In the genomic region with DNA sequence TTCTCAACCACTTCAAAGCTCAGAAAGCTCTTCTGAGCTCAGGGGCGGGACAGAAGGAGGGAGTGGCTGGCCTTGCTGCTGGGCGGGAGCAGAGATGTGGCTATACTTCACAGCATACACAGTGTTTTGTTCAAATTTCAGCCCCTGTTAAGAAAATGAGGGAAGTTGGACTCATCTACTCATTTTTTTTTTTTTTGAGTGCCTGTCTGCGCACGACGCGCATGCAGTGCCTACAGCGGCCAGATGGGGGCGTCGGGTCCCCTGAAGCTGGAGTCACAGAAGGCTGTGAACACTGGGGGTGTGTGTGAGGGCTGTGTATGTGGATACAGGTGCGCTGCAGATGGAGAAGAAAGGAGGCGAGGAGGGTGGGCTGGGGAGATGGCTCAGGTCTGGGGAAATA, we compare ENCODE assay signal across 8 mouse cellular contexts. TPM values are rescaled to one million over a fixed set of nuclear protein-coding genes. Genes with fewer than 3 reads are reported as not detected.
DNase-seq lines count a peak whose midpoint lies in the region; ATAC-seq and TF ChIP-seq lines count a peak whose summit lies in the region.

No protein-coding gene starts in this region.

- 4% methylated on average over 11 of the region's 11 CpGs for WGBS in embryonic facial prominence, embryonic 14.5 days
- WGBS in heart, embryonic 13.5 days, result 5% methylated on average over 11 of the region's 11 CpGs
- WGBS in kidney, postnatal 0 days, result 5% methylated on average over 11 of the region's 11 CpGs
- WGBS in liver, embryonic 12.5 days (ENCODE audit: insufficient replicate concordance), result under 1% methylated on average over 11 of the region's 11 CpGs
- 4% methylated on average over 11 of the region's 11 CpGs for WGBS in stomach, embryonic 14.5 days

- peak overlapping the region; percentile 99 for H3K27ac ChIP-seq in embryonic facial prominence, embryonic 14.5 days (replicated peaks; ENCODE audit: low read depth, low read length)
- peak overlapping the region; percentile 95 for H3K27ac ChIP-seq in heart, embryonic 13.5 days (replicated peaks)
- H3K27ac ChIP-seq in kidney, postnatal 0 days, result peak overlapping the region; percentile 98
- H3K27ac ChIP-seq in liver, embryonic 12.5 days, result peak overlapping the region; percentile 99
- peak overlapping the region; percentile 98 for H3K27ac ChIP-seq in stomach, embryonic 14.5 days (ENCODE audit: low read length)

- peak overlapping the region; percentile 97 for H3K4me2 ChIP-seq in embryonic facial prominence, embryonic 14.5 days (ENCODE audit: low read depth, low read length)
- H3K4me2 ChIP-seq in heart, embryonic 13.5 days, result peak overlapping the region; percentile 96
- peak overlapping the region; percentile 87 for H3K4me2 ChIP-seq in kidney, postnatal 0 days (ENCODE audit: low read length)
- peak overlapping the region; percentile 87 for H3K4me2 ChIP-seq in liver, embryonic 12.5 days
- H3K4me2 ChIP-seq in stomach, embryonic 14.5 days (replicated peaks; ENCODE audit: low read depth, low read length), result peak overlapping the region; percentile 53

- peaks cover 43% of the 10 kb centered on the region for H3K4me1 ChIP-seq in embryonic facial prominence, embryonic 14.5 days (ENCODE audit: control insufficient read depth, insufficient read depth, low read length)
- H3K4me1 ChIP-seq in heart, embryonic 13.5 days, result peaks cover 59% of the 10 kb centered on the region
- peaks cover 41% of the 10 kb centered on the region for H3K4me1 ChIP-seq in kidney, postnatal 0 days (replicated peaks; ENCODE audit: insufficient read depth, low read length)
- peaks cover 67% of the 10 kb centered on the region for H3K4me1 ChIP-seq in liver, embryonic 12.5 days
- peaks cover 44% of the 10 kb centered on the region for H3K4me1 ChIP-seq in stomach, embryonic 14.5 days (ENCODE audit: control insufficient read depth, insufficient read depth, low read length)

- H3K9ac ChIP-seq in embryonic facial prominence, embryonic 14.5 days (ENCODE audit: low read depth, low read length), result peak overlapping the region; percentile 86; the same call in 1 of the 2 replicates
- H3K9ac ChIP-seq in heart, embryonic 13.5 days, result peak overlapping the region; percentile 94
- H3K9ac ChIP-seq in kidney, postnatal 0 days (ENCODE audit: low read depth, low read length), result no peak overlapping the region
- H3K9ac ChIP-seq in liver, embryonic 12.5 days, result peak overlapping the region; percentile 76
- no peak overlapping the region for H3K9ac ChIP-seq in stomach, embryonic 14.5 days (replicated peaks; ENCODE audit: low read depth, low read length)

- peak; percentile 85 for TF ChIP-seq CTCF in kidney, postnatal 0 days (IDR thresholded peaks at IDR 0.05; ENCODE audit: low read depth)

- 0 out of 2 replicates have a peak, but pooled peaks cover 5% of the 10 kb centered on the region for H3K9me3 ChIP-seq in embryonic facial prominence, embryonic 14.5 days (ENCODE audit: control insufficient read depth, low read length)
- no peaks in the 10 kb centered on the region for H3K9me3 ChIP-seq in heart, embryonic 13.5 days
- H3K9me3 ChIP-seq in kidney, postnatal 0 days (replicated peaks; ENCODE audit: low read length), result no peaks in the 10 kb centered on the region
- peaks cover 3% of the 10 kb centered on the region for H3K9me3 ChIP-seq in liver, embryonic 12.5 days (replicated peaks)
- peaks cover 7% of the 10 kb centered on the region; the same call in 1 of the 2 replicates for H3K9me3 ChIP-seq in stomach, embryonic 14.5 days (ENCODE audit: control insufficient read depth, low read depth, low read length)

- ATAC-seq in embryonic facial prominence, embryonic 14.5 days (ENCODE audit: low read depth), result no peak
- ATAC-seq in heart, embryonic 13.5 days (ENCODE audit: extremely low read depth, insufficient number of reproducible peaks, low FRiP score, low TSS enrichment), result no peak
- no peak for ATAC-seq in kidney, postnatal 0 days (replicated peaks; ENCODE audit: low FRiP score, low read depth)
- ATAC-seq in liver, embryonic 12.5 days, result no peak
- no peak for ATAC-seq in stomach, embryonic 14.5 days (ENCODE audit: insufficient number of reproducible peaks, insufficient read depth, low FRiP score, low read depth)

- H3K36me3 ChIP-seq in embryonic facial prominence, embryonic 14.5 days (ENCODE audit: control insufficient read depth, insufficient read depth, low read length), result peaks cover 13% of the 10 kb centered on the region
- H3K36me3 ChIP-seq in heart, embryonic 13.5 days, result peaks cover 14% of the 10 kb centered on the region
- H3K36me3 ChIP-seq in kidney, postnatal 0 days (ENCODE audit: insufficient read depth, low read length), result peaks cover 7% of the 10 kb centered on the region; the same call in 1 of the 2 replicates
- H3K36me3 ChIP-seq in liver, embryonic 12.5 days, result peaks cover 19% of the 10 kb centered on the region
- peaks cover 5% of the 10 kb centered on the region; the same call in 1 of the 2 replicates for H3K36me3 ChIP-seq in stomach, embryonic 14.5 days (ENCODE audit: control insufficient read depth, insufficient read depth, low read length)

- peak; percentile 88 for DNase-seq in 3T3-L1 (ENCODE audit: low read depth, low spot score)
- peak; percentile 85 for DNase-seq in adrenal gland, postnatal 25 days
- peak; percentile 85 for DNase-seq in embryonic facial prominence, embryonic 14.5 days (ENCODE audit: low spot score)
- DNase-seq in kidney, postnatal 0 days (ENCODE audit: low spot score), result peak; percentile 87
- peak; percentile 96 for DNase-seq in naive thymus-derived CD4-positive, alpha-beta T cell, adult 2 months (ENCODE audit: low read depth)

- peak overlapping the region; percentile 8 for H3K4me3 ChIP-seq in embryonic facial prominence, embryonic 14.5 days (ENCODE audit: low read depth, low read length)
- peak overlapping the region; percentile 84 for H3K4me3 ChIP-seq in heart, embryonic 13.5 days
- peak overlapping the region; percentile 4; the same call in 1 of the 2 replicates for H3K4me3 ChIP-seq in kidney, postnatal 0 days (replicated peaks; ENCODE audit: low read depth, low read length)
- H3K4me3 ChIP-seq in liver, embryonic 12.5 days, result 0 out of 2 replicates have a peak overlapping the region, but pooled peaks have one; percentile 78
- peak overlapping the region; percentile 76; the same call in 1 of the 2 replicates for H3K4me3 ChIP-seq in stomach, embryonic 14.5 days (ENCODE audit: low read depth, low read length)

- no peaks in the 10 kb centered on the region for H3K27me3 ChIP-seq in embryonic facial prominence, embryonic 14.5 days (replicated peaks; ENCODE audit: control insufficient read depth, insufficient read depth, low read length)
- no peaks in the 10 kb centered on the region for H3K27me3 ChIP-seq in heart, embryonic 13.5 days (replicated peaks)
- no peaks in the 10 kb centered on the region for H3K27me3 ChIP-seq in kidney, postnatal 0 days (ENCODE audit: insufficient read depth, low read length)
- peaks cover 35% of the 10 kb centered on the region for H3K27me3 ChIP-seq in liver, embryonic 12.5 days (replicated peaks)
- H3K27me3 ChIP-seq in stomach, embryonic 14.5 days (ENCODE audit: control insufficient read depth, insufficient read depth, low read length), result no peaks in the 10 kb centered on the region

RNA-seq across cellular contexts. Expression of a gene that starts 1.4 kb away (rescaled TPM):
- 28.3 and 29.8 TPM in 2 replicates for total RNA-seq in adrenal gland, postnatal 25 days (2021)
- polyA plus RNA-seq in embryonic facial prominence, embryonic 14.5 days (2014; fragmentation: Nextera tagmentation; extraction: Ambion mirVana), result 293 and 304 TPM in 2 replicates
- 264 and 271 TPM in 2 replicates for polyA plus RNA-seq in heart, embryonic 13.5 days (2015; fragmentation: Nextera tagmentation; extraction: Ambion mirVana)
- 221 and 261 TPM in 2 replicates for polyA plus RNA-seq in kidney, postnatal 0 days (2015; fragmentation: Nextera tagmentation; extraction: Ambion mirVana)
- polyA plus RNA-seq in liver, embryonic 12.5 days (2016; fragmentation: Nextera tagmentation; extraction: Ambion mirVana), result 68.2 and 75.4 TPM in 2 replicates
- polyA plus RNA-seq in stomach, embryonic 14.5 days (2014; fragmentation: Nextera tagmentation; extraction: Ambion mirVana), result 397 and 424 TPM in 2 replicates

RNA-seq across cellular contexts. Expression of a gene that starts 2.8 kb away (rescaled TPM):
- 159 and 161 TPM in 2 replicates for total RNA-seq in adrenal gland, postnatal 25 days (2021)
- 20.6 and 22.3 TPM in 2 replicates for polyA plus RNA-seq in embryonic facial prominence, embryonic 14.5 days (2014; fragmentation: Nextera tagmentation; extraction: Ambion mirVana)
- polyA plus RNA-seq in heart, embryonic 13.5 days (2015; fragmentation: Nextera tagmentation; extraction: Ambion mirVana), result 10.6 and 12.8 TPM in 2 replicates
- 23.7 and 26.6 TPM in 2 replicates for polyA plus RNA-seq in kidney, postnatal 0 days (2015; fragmentation: Nextera tagmentation; extraction: Ambion mirVana)
- polyA plus RNA-seq in liver, embryonic 12.5 days (2016; fragmentation: Nextera tagmentation; extraction: Ambion mirVana), result 17.2 and 17.5 TPM in 2 replicates
- polyA plus RNA-seq in stomach, embryonic 14.5 days (2014; fragmentation: Nextera tagmentation; extraction: Ambion mirVana), result 15.6 and 16.7 TPM in 2 replicates

RNA-seq across cellular contexts. Expression of a gene that starts 9.3 kb away (rescaled TPM):
- total RNA-seq in adrenal gland, postnatal 25 days (2021), result 24.2 and 29.1 TPM in 2 replicates
- 2.5 and 2.8 TPM in 2 replicates for polyA plus RNA-seq in embryonic facial prominence, embryonic 14.5 days (2014; fragmentation: Nextera tagmentation; extraction: Ambion mirVana)
- 2.2 and 2.6 TPM in 2 replicates for polyA plus RNA-seq in heart, embryonic 13.5 days (2015; fragmentation: Nextera tagmentation; extraction: Ambion mirVana)
- 2.4 and 2.6 TPM in 2 replicates for polyA plus RNA-seq in kidney, postnatal 0 days (2015; fragmentation: Nextera tagmentation; extraction: Ambion mirVana)
- 10.5 and 12.1 TPM in 2 replicates for polyA plus RNA-seq in liver, embryonic 12.5 days (2016; fragmentation: Nextera tagmentation; extraction: Ambion mirVana)
- polyA plus RNA-seq in stomach, embryonic 14.5 days (2014; fragmentation: Nextera tagmentation; extraction: Ambion mirVana), result 3.2 and 3.6 TPM in 2 replicates

RNA-seq across cellular contexts. Expression of a gene that starts 16.4 kb away (rescaled TPM):
- 0.12 TPM in 1 of 2 replicates, not detected in the other for total RNA-seq in adrenal gland, postnatal 25 days (2021)
- polyA plus RNA-seq in embryonic facial prominence, embryonic 14.5 days (2014; fragmentation: Nextera tagmentation; extraction: Ambion mirVana), result 0.37 and 0.56 TPM in 2 replicates
- polyA plus RNA-seq in heart, embryonic 13.5 days (2015; fragmentation: Nextera tagmentation; extraction: Ambion mirVana), result 0.09 and 0.11 TPM in 2 replicates
- polyA plus RNA-seq in kidney, postnatal 0 days (2015; fragmentation: Nextera tagmentation; extraction: Ambion mirVana), result 0.17 and 0.20 TPM in 2 replicates
- polyA plus RNA-seq in liver, embryonic 12.5 days (2016; fragmentation: Nextera tagmentation; extraction: Ambion mirVana), result 0.14 TPM in 2 replicates
- polyA plus RNA-seq in stomach, embryonic 14.5 days (2014; fragmentation: Nextera tagmentation; extraction: Ambion mirVana), result 0.32 and 0.36 TPM in 2 replicates

RNA-seq across cellular contexts. Expression of a gene that starts 27.0 kb away (rescaled TPM):
- 32.4 and 35.5 TPM in 2 replicates for total RNA-seq in adrenal gland, postnatal 25 days (2021)
- 97.4 and 100 TPM in 2 replicates for polyA plus RNA-seq in embryonic facial prominence, embryonic 14.5 days (2014; fragmentation: Nextera tagmentation; extraction: Ambion mirVana)
- 72.4 and 80.9 TPM in 2 replicates for polyA plus RNA-seq in heart, embryonic 13.5 days (2015; fragmentation: Nextera tagmentation; extraction: Ambion mirVana)
- polyA plus RNA-seq in kidney, postnatal 0 days (2015; fragmentation: Nextera tagmentation; extraction: Ambion mirVana), result 78.9 and 81.9 TPM in 2 replicates
- 99.9 and 114 TPM in 2 replicates for polyA plus RNA-seq in liver, embryonic 12.5 days (2016; fragmentation: Nextera tagmentation; extraction: Ambion mirVana)
- 97.2 and 107 TPM in 2 replicates for polyA plus RNA-seq in stomach, embryonic 14.5 days (2014; fragmentation: Nextera tagmentation; extraction: Ambion mirVana)

Comparison
In these comparisons a context has a peak if more than half of its experiments do, and no peak if none do; other contexts are left out.
1. H3K4me3 ChIP-seq: peak in every context shown above with its lines; median percentile 84 in heart, embryonic 13.5 days; 78 in liver, embryonic 12.5 days; 76 in stomach, embryonic 14.5 days; 8 in embryonic facial prominence, embryonic 14.5 days; 4 in kidney, postnatal 0 days.
2. H3K9ac ChIP-seq: peak in embryonic facial prominence, embryonic 14.5 days (single experiment), heart, embryonic 13.5 days (single experiment) and liver, embryonic 12.5 days (single experiment); none in kidney, postnatal 0 days (single experiment) and stomach, embryonic 14.5 days (single experiment).
3. Peak in every context shown above with its lines, with median percentiles within 50 percentile points of each other: DNase-seq, H3K27ac ChIP-seq and H3K4me2 ChIP-seq.